8 mouse cellular contexts compared by ENCODE assay signal in genomic region chr7:139978278-139978892, GRCm38 (mm10). TPM values are rescaled to one million over a fixed set of nuclear protein-coding genes. Genes with fewer than 3 reads are reported as not detected.
DNase-seq lines count a peak whose midpoint lies in the region; ATAC-seq and TF ChIP-seq lines count a peak whose summit lies in the region.

Gene 6430531B16Rik, minus strand, starts transcription at chr7:139978755.

- peaks cover 13% of the 10 kb centered on the region for H3K4me1 ChIP-seq in hindbrain, embryonic 13.5 days (replicated peaks)
- peaks cover 8% of the 10 kb centered on the region; the same call in 1 of the 2 replicates for H3K4me1 ChIP-seq in lung, embryonic 16.5 days (replicated peaks; ENCODE audit: control insufficient read depth, insufficient read depth, low read length)
- peaks cover 20% of the 10 kb centered on the region for H3K4me1 ChIP-seq in thymus, adult 2 months (replicated peaks; ENCODE audit: control insufficient read depth, insufficient read depth, low read length)

- H3K27ac ChIP-seq in hindbrain, embryonic 13.5 days: peak within 1 kb of the TSS; percentile 55; the same call in 1 of the 2 replicates
- H3K27ac ChIP-seq in lung, embryonic 16.5 days (ENCODE audit: low read length): no peak within 1 kb of the TSS
- no peak within 1 kb of the TSS for H3K27ac ChIP-seq in thymus, adult 2 months (ENCODE audit: control insufficient read depth, insufficient read depth, low read length)

- peaks cover 4% of the 10 kb centered on the region; the same call in 1 of the 2 replicates for H3K36me3 ChIP-seq in hindbrain, embryonic 13.5 days
- no peaks in the 10 kb centered on the region for H3K36me3 ChIP-seq in lung, embryonic 16.5 days (ENCODE audit: control insufficient read depth, insufficient read depth, low read length)
- no peaks in the 10 kb centered on the region for H3K36me3 ChIP-seq in thymus, adult 2 months (ENCODE audit: control insufficient read depth, insufficient read depth, low read length)

- no peaks in the 10 kb centered on the region for H3K9me3 ChIP-seq in hindbrain, embryonic 13.5 days
- H3K9me3 ChIP-seq in lung, embryonic 16.5 days (ENCODE audit: control insufficient read depth, low read length): no peaks in the 10 kb centered on the region

- no peak for TF ChIP-seq CTCF in thymus, adult 2 months (IDR thresholded peaks at IDR 0.05; ENCODE audit: borderline replicate concordance, control insufficient read depth, extremely low read depth, insufficient read depth, low read length, poor library complexity)

- H3K4me2 ChIP-seq in hindbrain, embryonic 13.5 days: peak within 1 kb of the TSS; percentile 86
- peak within 1 kb of the TSS; percentile 90 for H3K4me2 ChIP-seq in lung, embryonic 16.5 days (ENCODE audit: low read depth, low read length)

- peak within 1 kb of the TSS; percentile 59 for H3K4me3 ChIP-seq in hindbrain, embryonic 13.5 days
- peak within 1 kb of the TSS; percentile 62 for H3K4me3 ChIP-seq in lung, embryonic 16.5 days (ENCODE audit: low read length)
- H3K4me3 ChIP-seq in thymus, adult 2 months (ENCODE audit: control insufficient read depth, insufficient read depth, low read length): peak within 1 kb of the TSS; percentile 26

- DNase-seq in R1 (ENCODE audit: low read depth, low spot score): peak; percentile 87
- peak; percentile 76 to 86 for DNase-seq in cerebellum, postnatal 36 days
- peak; percentile 69 to 85 for DNase-seq in frontal cortex, postnatal 25 days (ENCODE audit: low spot score in 2 of 2)
- DNase-seq in layer of hippocampus, postnatal 10 days (ENCODE audit: low spot score in 2 of 2): peak; percentile 84 to 89
- DNase-seq in ovary, postnatal 10 days (ENCODE audit: low spot score): peak; percentile 36
- peak; percentile 83 for DNase-seq in thymus, adult 2 months

- H3K9ac ChIP-seq in hindbrain, embryonic 13.5 days: peak within 1 kb of the TSS; percentile 75
- peak within 1 kb of the TSS; percentile 64 for H3K9ac ChIP-seq in lung, embryonic 16.5 days (ENCODE audit: low read length)

- 0 out of 2 replicates have a peak, but pooled peaks cover 2% of the 10 kb centered on the region for H3K27me3 ChIP-seq in hindbrain, embryonic 13.5 days
- peaks cover 3% of the 10 kb centered on the region for H3K27me3 ChIP-seq in lung, embryonic 16.5 days (ENCODE audit: control insufficient read depth, insufficient read depth, low read depth, low read length)
- H3K27me3 ChIP-seq in thymus, adult 2 months (ENCODE audit: control insufficient read depth, insufficient read depth, low read length): no peaks in the 10 kb centered on the region

- TF ChIP-seq POLR2A in thymus, adult 2 months (IDR thresholded peaks at IDR 0.05; ENCODE audit: control insufficient read depth, extremely low read depth, insufficient read depth, low read length, poor library complexity): no peak

- ATAC-seq in hindbrain, embryonic 13.5 days (ENCODE audit: low FRiP score): peak; percentile 96
- ATAC-seq in lung, embryonic 16.5 days (ENCODE audit: low read depth): peak; percentile 93

- 5% methylated on average over 32 of the region's 32 CpGs for WGBS in hindbrain, embryonic 13.5 days
- WGBS in lung, embryonic 16.5 days: 3% methylated on average over 32 of the region's 32 CpGs
- WGBS in thymus, adult 2 months: 13% methylated on average over 32 of the region's 32 CpGs

RNA-seq across cellular contexts. Expression of gene 6430531B16Rik, which starts in this region (rescaled TPM):
- polyA plus RNA-seq in hindbrain, embryonic 13.5 days (2015; fragmentation: Nextera tagmentation; extraction: Ambion mirVana): 0.91 and 1.2 TPM in 2 replicates
- total RNA-seq in layer of hippocampus, postnatal 10 days (2021): 1 to 10 TPM in 1 of 2 experiments, under 1 TPM in 1; 0.87 to 1.0 TPM
- 4.1 and 6.2 TPM in 2 replicates for polyA plus RNA-seq in lung, embryonic 16.5 days (2015; fragmentation: Nextera tagmentation; extraction: Ambion mirVana)
- polyA plus RNA-seq in thymus, adult 2 months (2012; rRNA removed): 0.73 and 0.84 TPM in 2 replicates

Comparison
In these comparisons a context has a peak if more than half of its experiments do, and no peak if none do; other contexts are left out.
1. Peak in DNase-seq and H3K4me3 ChIP-seq in thymus, adult 2 months; RNA of the gene not detected or under 1 TPM.
2. DNase-seq: peak in every context shown above with its lines; median percentile 87 in R1; 86 in layer of hippocampus, postnatal 10 days; 83 in thymus, adult 2 months; 81 in cerebellum, postnatal 36 days; 77 in frontal cortex, postnatal 25 days; 36 in ovary, postnatal 10 days.